Mouse (Mus musculus) forebrain, embryonic 11.5 days (tissue): ENCODE measurements around the gene Daxx. TPM values are rescaled to one million over a fixed set of nuclear protein-coding genes. Genes with fewer than 3 reads are reported as not detected.

Experiments
- ATAC-seq: fragments of 200-750 bp; cut with Nextera tagmentation; replicated peaks from 2 replicates; pipeline ENCODE4 v1.8.0; 2017; ENCODE audit warnings: moderate TSS enrichment; ENCODE audit not compliant: low FRiP score
- DNase-seq: peaks from one replicate; pipeline ENCODE4 v3.0.0-alpha.2; 2017; ENCODE audit warnings: low spot score
- H3K27ac ChIP-seq: fragments of 300-500 bp; sonication (generic); 2 replicates; pipeline ENCODE4 v1.5.1; 2014; ENCODE audit warnings: low read depth, low read length
- H3K27me3 ChIP-seq: fragments of 300-500 bp; sonication (generic); 2 replicates; pipeline ENCODE4 v1.6.1; 2014; ENCODE audit warnings: mild to moderate bottlenecking, low read length, mixed read lengths; ENCODE audit not compliant: control insufficient read depth, insufficient read depth
- H3K36me3 ChIP-seq: fragments of 300-500 bp; sonication (generic); 2 replicates; pipeline ENCODE4 v1.6.1; 2014; ENCODE audit warnings: mild to moderate bottlenecking, low read length, moderate library complexity, mixed read lengths; ENCODE audit not compliant: control insufficient read depth, insufficient read depth
- H3K4me1 ChIP-seq: fragments of 300-500 bp; sonication (generic); replicated peaks from 2 replicates; pipeline ENCODE4 v1.6.1; 2014; ENCODE audit warnings: low read length, mixed read lengths; ENCODE audit not compliant: control insufficient read depth, insufficient read depth
- H3K4me2 ChIP-seq: fragments of 300-500 bp; sonication (generic); 2 replicates; pipeline ENCODE4 v1.6.1; 2014; ENCODE audit warnings: low read depth, mild to moderate bottlenecking, low read length, moderate library complexity, mixed read lengths; ENCODE audit not compliant: severe bottlenecking
- H3K4me3 ChIP-seq: fragments of 300-500 bp; sonication (generic); 2 replicates; pipeline ENCODE4 v1.5.1; 2014; ENCODE audit warnings: low read depth, low read length
- H3K9ac ChIP-seq: fragments of 300-500 bp; sonication (generic); 2 replicates; pipeline ENCODE4 v1.6.1; 2014; ENCODE audit warnings: low read length
- H3K9me3 ChIP-seq: fragments of 300-500 bp; sonication (generic); 2 replicates; pipeline ENCODE4 v1.6.1; 2016; ENCODE audit warnings: low read length, mixed read lengths; ENCODE audit not compliant: control insufficient read depth
- whole genome bisulfite sequencing: fragments of 180-500 bp; shearing (Covaris S2); extraction: QIAGEN DNeasy Blood & Tissue Kit; methylation state at CpG from one replicate; pipeline ENCODE4 v1.1.7; 2014; 5-methylcytosine and 5-hydroxymethylcytosine counted together
- microRNA-seq: library from miRNA; unstranded; fragments of <30 nt; microRNA quantifications from one replicate; pipeline ENCODE4, GENCODE M21; 2016; ENCODE audit not compliant: insufficient number of aligned reads
- polyA plus RNA-seq: library from polyadenylated mRNA; unstranded; fragments of >200 nt; fragmentation: Nextera tagmentation; extraction: Ambion mirVana; gene quantifications from 2 replicates; pipeline ENCODE4 v1.2.1, GENCODE M21; 2014

The Daxx gene
- polyA plus RNA-seq, 1 experiment from 2014 or later: 68.2 TPM

DNA sequence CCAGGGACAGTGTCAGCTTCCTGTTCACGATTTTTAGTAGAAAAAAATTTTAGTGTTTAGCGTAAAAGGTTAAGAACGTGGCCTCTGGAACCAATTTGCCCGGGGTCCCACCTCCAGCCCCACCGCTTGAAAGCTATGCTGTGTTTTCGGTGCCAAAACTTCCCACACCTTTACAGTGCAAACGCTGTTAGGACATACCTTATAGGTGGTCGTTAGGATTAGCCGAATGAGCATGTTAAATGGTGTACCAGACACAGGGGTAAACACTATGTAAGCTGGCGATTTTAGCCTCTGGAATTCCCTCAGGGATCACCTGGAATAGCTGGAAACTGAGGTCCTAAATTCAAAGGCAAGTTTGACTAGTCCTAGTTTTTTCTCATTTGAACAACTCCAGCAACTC is 47.1 kb downstream of the Daxx start:
- 9% methylated on average over 10 of the region's 10 CpGs for WGBS
- H3K27me3 ChIP-seq: no peaks in the 10 kb centered on the region
- H3K4me2 ChIP-seq: peak overlapping the region; percentile 92
- ATAC-seq: no peak
- H3K4me1 ChIP-seq: peaks cover 33% of the 10 kb centered on the region
- no peaks in the 10 kb centered on the region for H3K9me3 ChIP-seq
- peak overlapping the region; percentile 98 for H3K4me3 ChIP-seq
- H3K36me3 ChIP-seq: peaks cover 10% of the 10 kb centered on the region
- H3K9ac ChIP-seq: peak overlapping the region; percentile 78
- no peak for DNase-seq
- H3K27ac ChIP-seq: no peak overlapping the region

DNA sequence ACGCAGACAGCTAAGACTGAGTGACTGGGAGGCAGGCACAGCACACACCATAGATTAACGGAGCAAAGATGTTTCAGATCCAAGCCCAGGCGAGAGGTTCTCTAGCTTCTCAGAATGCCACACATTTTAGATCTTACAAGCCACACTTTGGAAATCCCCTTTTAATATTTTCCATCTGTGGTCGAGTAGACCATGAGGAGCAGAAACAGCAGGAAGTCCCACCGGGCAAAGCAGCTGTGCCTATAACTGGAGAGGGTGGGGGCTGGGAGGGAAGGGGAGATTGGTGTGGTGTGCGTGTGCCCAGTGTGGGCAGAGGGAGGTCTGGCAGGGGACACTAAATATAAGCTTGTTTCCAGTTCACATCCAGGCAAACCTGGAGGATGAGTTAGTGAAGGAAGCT is 48.3 kb downstream of the Daxx start:
- Histone ChIP-seq H3K27ac (no peak overlapping the region), H3K9ac (no peak overlapping the region), H3K36me3 (peaks cover 10% of the 10 kb centered on the region)

DNA sequence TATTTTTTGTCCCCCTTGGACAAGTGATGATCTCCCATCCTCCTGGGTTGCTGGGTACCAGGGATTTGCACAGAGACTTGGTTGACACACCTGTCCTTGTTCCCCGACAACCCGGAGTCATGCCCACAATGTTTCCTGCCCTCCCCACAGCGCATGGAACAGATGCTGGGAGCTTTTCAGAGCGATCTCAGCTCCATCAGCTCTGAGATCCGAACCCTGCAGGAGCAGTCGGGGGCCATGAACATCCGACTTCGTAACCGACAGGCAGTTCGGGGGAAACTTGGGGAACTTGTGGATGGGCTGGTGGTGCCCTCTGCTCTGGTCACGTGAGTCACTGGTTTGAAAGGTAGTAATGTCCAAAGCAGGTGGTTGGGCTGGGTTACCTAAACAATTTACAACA is 49.2 kb downstream of the Daxx start:
- Histone ChIP-seq H3K36me3 (peaks cover 8% of the 10 kb centered on the region; the same call in 1 of the 2 replicates), H3K9ac (no peak overlapping the region), H3K4me1 (peaks cover 16% of the 10 kb centered on the region), H3K4me3 (no peak overlapping the region), H3K27me3 (no peaks in the 10 kb centered on the region), H3K27ac (no peak overlapping the region), H3K9me3 (no peaks in the 10 kb centered on the region), H3K4me2 (no peak overlapping the region)
- WGBS: 96% methylated on average over 11 of the region's 11 CpGs
- DNase-seq (no peak), ATAC-seq (no peak)

More for the DNA sequence above, 48.3 kb downstream of the Daxx start:
- Histone ChIP-seq H3K4me1 (peaks cover 25% of the 10 kb centered on the region), H3K4me2 (no peak overlapping the region), H3K27me3 (no peaks in the 10 kb centered on the region), H3K4me3 (no peak overlapping the region), H3K9me3 (no peaks in the 10 kb centered on the region)
- no peak for ATAC-seq
- DNase-seq: no peak
- WGBS: 88% methylated on average over 6 of the region's 6 CpGs

DNA sequence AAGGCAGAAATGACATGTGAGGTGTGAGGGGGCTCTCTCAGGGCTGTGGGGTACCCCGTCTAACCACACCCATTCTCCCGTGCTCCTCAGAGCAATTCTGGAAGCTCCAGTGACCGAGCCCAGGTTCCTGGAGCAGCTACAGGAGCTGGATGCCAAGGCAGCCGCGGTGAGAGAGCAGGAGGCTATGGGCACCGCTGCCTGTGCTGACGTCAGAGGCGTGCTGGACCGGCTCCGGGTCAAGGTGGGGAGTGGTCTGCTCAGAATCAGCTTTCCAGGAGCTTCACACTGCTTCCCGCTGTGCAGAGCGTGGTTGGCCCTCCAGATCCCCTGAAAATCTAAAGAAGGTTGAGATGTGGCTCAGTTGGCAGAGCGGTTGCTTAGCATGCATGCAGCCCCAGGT is 49.9 kb downstream of the Daxx start:
- Histone ChIP-seq H3K27me3 (no peaks in the 10 kb centered on the region), H3K4me1 (peaks cover 12% of the 10 kb centered on the region), H3K4me2 (no peak overlapping the region), H3K27ac (no peak overlapping the region), H3K9ac (no peak overlapping the region), H3K36me3 (peaks cover 4% of the 10 kb centered on the region; the same call in 1 of the 2 replicates), H3K9me3 (no peaks in the 10 kb centered on the region), H3K4me3 (no peak overlapping the region)
- WGBS: 91% methylated on average over 13 of the region's 13 CpGs
- DNase-seq: no peak
- no peak for ATAC-seq

DNA sequence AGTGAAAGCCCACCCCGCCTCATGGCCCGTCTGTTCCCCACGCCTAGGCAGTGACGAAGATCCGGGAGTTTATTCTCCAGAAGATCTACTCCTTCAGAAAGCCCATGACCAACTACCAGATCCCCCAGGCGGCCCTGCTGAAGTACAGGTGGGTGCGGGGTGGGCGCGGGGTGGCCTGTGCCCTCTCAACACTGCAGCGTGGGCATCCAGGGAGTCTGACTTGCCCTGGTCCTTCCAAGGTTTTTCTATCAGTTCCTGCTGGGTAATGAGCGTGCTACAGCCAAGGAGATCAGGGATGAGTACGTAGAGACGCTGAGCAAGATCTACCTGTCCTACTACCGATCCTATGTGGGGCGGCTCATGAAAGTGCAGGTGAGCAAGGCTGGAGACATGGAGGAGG is 50.7 kb downstream of the Daxx start:
- 92% methylated on average over 15 of the region's 15 CpGs for WGBS
- no peak for ATAC-seq
- Histone ChIP-seq H3K27ac (no peak overlapping the region), H3K27me3 (no peaks in the 10 kb centered on the region), H3K4me2 (no peak overlapping the region), H3K36me3 (peaks cover 4% of the 10 kb centered on the region; the same call in 1 of the 2 replicates), H3K4me1 (peaks cover 5% of the 10 kb centered on the region; the same call in 1 of the 2 replicates), H3K9ac (no peak overlapping the region), H3K9me3 (no peaks in the 10 kb centered on the region), H3K4me3 (no peak overlapping the region)
- DNase-seq: no peak

DNA sequence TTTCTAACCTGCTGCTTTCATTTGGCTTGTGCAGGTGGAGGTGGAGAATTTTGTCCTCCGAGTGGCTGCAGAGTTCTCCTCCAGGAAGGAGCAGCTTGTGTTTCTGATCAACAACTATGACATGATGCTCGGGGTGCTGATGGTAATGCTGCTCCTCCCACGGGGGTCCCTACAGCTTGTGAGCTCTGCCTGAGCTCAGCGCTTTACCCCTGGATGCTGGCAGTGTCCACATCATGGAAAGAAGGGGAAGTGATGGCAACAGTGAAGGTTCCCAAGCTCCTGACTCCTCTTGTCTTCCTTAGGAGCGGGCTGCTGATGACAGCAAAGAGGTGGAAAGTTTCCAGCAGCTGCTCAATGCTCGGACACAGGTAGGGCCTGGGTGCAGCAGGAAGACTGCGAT is 53.7 kb downstream of the Daxx start:
- Histone ChIP-seq H3K4me3 (no peak overlapping the region), H3K9me3 (no peaks in the 10 kb centered on the region), H3K4me1 (no peaks in the 10 kb centered on the region), H3K36me3 (peaks cover 4% of the 10 kb centered on the region; the same call in 1 of the 2 replicates), H3K9ac (no peak overlapping the region), H3K27me3 (no peaks in the 10 kb centered on the region), H3K4me2 (no peak overlapping the region), H3K27ac (no peak overlapping the region)
- no peak for DNase-seq
- WGBS: 95% methylated on average over 7 of the region's 7 CpGs
- no peak for ATAC-seq

Small RNA genes within 50 kb of the gene (microRNA-seq; reads per million reads assigned to microRNA genes)
- not detected for gene Gm27740

Other genes with a start within 250 kb of the Daxx start
- gene Hnrnpm, start 222.6 kb upstream of the Daxx start, polyA plus RNA-seq: 574 and 590 TPM in 2 replicates
- gene March2, start 190.7 kb upstream of the Daxx start, polyA plus RNA-seq: 39.3 and 40.1 TPM in 2 replicates
- 330 and 338 TPM in 2 replicates for gene Rab11b, start 148.9 kb upstream of the Daxx start, polyA plus RNA-seq
- gene Angptl4, start 127.6 kb upstream of the Daxx start, polyA plus RNA-seq: 16.6 and 20.9 TPM in 2 replicates
- 30.4 and 31.1 TPM in 2 replicates for gene Kank3, start 98.9 kb upstream of the Daxx start, polyA plus RNA-seq
- 758 and 759 TPM in 2 replicates for gene Rps28, start 84.9 kb upstream of the Daxx start, polyA plus RNA-seq
- gene Ndufa7, start 84.8 kb upstream of the Daxx start, polyA plus RNA-seq: 374 and 400 TPM in 2 replicates
- gene Cd320, start 66.3 kb upstream of the Daxx start, polyA plus RNA-seq: 62.9 and 74.6 TPM in 2 replicates
- not detected in 2 replicates for gene Gm7029, start 35.6 kb upstream of the Daxx start, polyA plus RNA-seq
- 16.0 and 20.4 TPM in 2 replicates for gene Kifc1, start 18.8 kb upstream of the Daxx start, polyA plus RNA-seq
- 0.24 TPM in 1 of 2 replicates, not detected in the other for gene Platr17, start 4.3 kb upstream of the Daxx start, polyA plus RNA-seq
- gene Tapbp, start 6.5 kb downstream of the Daxx start, polyA plus RNA-seq: 13.9 and 15.5 TPM in 2 replicates
- 13.0 and 14.9 TPM in 2 replicates for gene Zbtb22, start 6.5 kb downstream of the Daxx start, polyA plus RNA-seq
- gene Rgl2, start 20.1 kb downstream of the Daxx start, polyA plus RNA-seq: 48.0 and 51.5 TPM in 2 replicates
- 202 and 214 TPM in 2 replicates for gene Pfdn6, start 30.9 kb downstream of the Daxx start, polyA plus RNA-seq
- 42.6 and 47.2 TPM in 2 replicates for gene Wdr46, start 31.2 kb downstream of the Daxx start, polyA plus RNA-seq
- 4.0 and 4.3 TPM in 2 replicates for gene B3galt4, start 42.1 kb downstream of the Daxx start, polyA plus RNA-seq
- 44.0 and 46.8 TPM in 2 replicates for gene Vps52, start 46.4 kb downstream of the Daxx start, polyA plus RNA-seq
- 1,265 and 1,326 TPM in 2 replicates for gene Rps18, start 46.6 kb downstream of the Daxx start, polyA plus RNA-seq
- 35.7 and 40.1 TPM in 2 replicates for gene H2-K1, start 90.9 kb downstream of the Daxx start, polyA plus RNA-seq
- gene Ring1, start 115.3 kb downstream of the Daxx start, polyA plus RNA-seq: 7.5 and 8.3 TPM in 2 replicates
- gene H2-Ke6, start 118.6 kb downstream of the Daxx start, polyA plus RNA-seq: 81.7 and 101 TPM in 2 replicates
- 99.6 and 104 TPM in 2 replicates for gene Slc39a7, start 122.3 kb downstream of the Daxx start, polyA plus RNA-seq
- gene Rxrb, start 122.4 kb downstream of the Daxx start, polyA plus RNA-seq: 32.8 and 40.3 TPM in 2 replicates
- 1.3 and 1.7 TPM in 2 replicates for gene Col11a2, start 130.0 kb downstream of the Daxx start, polyA plus RNA-seq
- gene H2-Oa, start 182.9 kb downstream of the Daxx start, polyA plus RNA-seq: 0.17 and 0.25 TPM in 2 replicates
- 7.2 and 8.2 TPM in 2 replicates for gene H2-DMa, start 210.1 kb downstream of the Daxx start, polyA plus RNA-seq
- 152 and 163 TPM in 2 replicates for gene Brd2, start 213.2 kb downstream of the Daxx start, polyA plus RNA-seq
- 0.15 TPM in 1 of 2 replicates, not detected in the other for gene H2-DMb2, start 233.9 kb downstream of the Daxx start, polyA plus RNA-seq
- 0.15 and 0.87 TPM in 2 replicates for gene H2-DMb1, start 243.7 kb downstream of the Daxx start, polyA plus RNA-seq